Mouse (Mus musculus) forebrain, embryonic 12.5 days (tissue): Measurements from ENCODE around the gene Papln. TPM values are rescaled to one million over a fixed set of nuclear protein-coding genes. Genes with fewer than 3 reads are reported as not detected.

Experiments used
- ATAC-seq: fragments of 200-750 bp; cut with Nextera tagmentation; 2 replicates; pipeline ENCODE4 v1.8.0; 2017; ENCODE audit warnings: moderate TSS enrichment; ENCODE audit not compliant: low FRiP score
- H3K27ac ChIP-seq: fragments of 300-500 bp; sonication (generic); 2 replicates; pipeline ENCODE4 v1.5.1; 2016; ENCODE audit warnings: mild to moderate bottlenecking
- H3K27me3 ChIP-seq: fragments of 300-500 bp; sonication (generic); 2 replicates; pipeline ENCODE4 v1.6.1; 2016; ENCODE audit warnings: mild to moderate bottlenecking
- H3K36me3 ChIP-seq: fragments of 300-500 bp; sonication (generic); replicated peaks from 2 replicates; pipeline ENCODE4 v1.6.1; 2016; ENCODE audit warnings: mild to moderate bottlenecking
- H3K4me1 ChIP-seq: fragments of 300-500 bp; sonication (generic); 2 replicates; pipeline ENCODE4 v1.6.1; 2016
- H3K4me2 ChIP-seq: fragments of 300-500 bp; sonication (generic); 2 replicates; pipeline ENCODE4 v1.6.1; 2016; ENCODE audit warnings: mild to moderate bottlenecking, moderate library complexity
- H3K4me3 ChIP-seq: fragments of 300-500 bp; sonication (generic); replicated peaks from 2 replicates; pipeline ENCODE4 v1.5.1; 2016; ENCODE audit warnings: mild to moderate bottlenecking
- H3K9ac ChIP-seq: fragments of 300-500 bp; sonication (generic); 2 replicates; pipeline ENCODE4 v1.6.1; 2016; ENCODE audit warnings: mild to moderate bottlenecking
- H3K9me3 ChIP-seq: fragments of 300-500 bp; sonication (generic); 2 replicates; pipeline ENCODE4 v1.6.1; 2016
- WGBS: fragments of 180-500 bp; shearing (Covaris S2); methylation state at CpG from one replicate; pipeline ENCODE4 v1.1.7; 2016; 5-methylcytosine and 5-hydroxymethylcytosine counted together
- polyA plus RNA-seq: library from polyadenylated mRNA; unstranded; fragments of >200 nt; fragmentation: Nextera tagmentation; extraction: Ambion mirVana; gene quantifications from 2 replicates; pipeline ENCODE4 v1.2.1, GENCODE M21; 2016

Papln gene
- 0.12 and 0.23 TPM in 2 replicates for polyA plus RNA-seq

DNA sequence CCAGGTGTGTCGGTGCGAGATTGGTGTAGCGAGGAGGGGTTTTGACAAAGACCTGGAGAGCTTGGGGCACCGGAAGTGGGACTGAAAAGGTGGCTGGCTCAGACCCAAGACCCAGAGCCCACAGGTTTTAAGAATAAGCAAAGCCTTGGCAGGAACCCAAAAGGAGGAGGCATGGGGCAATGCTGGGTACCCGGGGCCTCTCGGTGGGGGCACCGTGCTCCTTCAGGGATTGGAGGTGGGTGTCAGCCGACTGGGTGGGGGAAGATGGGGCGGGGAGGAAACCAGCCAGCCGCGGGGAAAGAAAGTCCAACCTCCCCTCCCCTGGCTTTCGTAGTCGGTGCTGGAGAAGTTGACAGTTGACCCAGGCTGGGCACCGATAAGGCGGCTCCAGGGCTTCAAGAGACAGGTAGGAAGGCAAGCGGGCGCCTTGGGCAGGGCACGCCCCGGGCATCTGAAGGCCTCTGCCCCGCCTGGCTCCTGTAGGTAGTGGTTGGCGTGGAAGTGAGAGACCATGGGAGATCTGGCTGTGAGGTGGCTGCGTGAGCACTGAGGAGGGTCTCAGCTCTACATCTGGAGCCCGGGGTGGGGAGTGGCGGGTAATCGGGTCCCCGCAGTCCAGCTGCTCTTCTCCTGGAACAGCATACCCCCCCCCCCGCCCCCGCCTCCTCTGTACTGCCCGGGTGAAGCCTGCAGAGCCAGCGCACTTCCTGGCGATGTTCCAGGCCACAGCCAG lies at the start of gene Papln:
Papln (plus strand) TSS at position 324 of the 733 bp plus-strand sequence.
- H3K4me3 ChIP-seq: peak within 1 kb of the TSS; percentile 25
- peak within 1 kb of the TSS; percentile 36; the same call in 1 of the 2 replicates for H3K9ac ChIP-seq
- no peak within 1 kb of the TSS for H3K27ac ChIP-seq
- ATAC-seq: peak; percentile 30; the same call in 1 of the 2 replicates
- peak within 1 kb of the TSS; percentile 56 for H3K4me2 ChIP-seq
- H3K27me3 ChIP-seq: peaks cover 17% of the 10 kb centered on the region
- WGBS: 17% methylated on average over 29 of the region's 31 CpGs
- H3K4me1 ChIP-seq: peaks cover 13% of the 10 kb centered on the region
- H3K9me3 ChIP-seq: no peaks in the 10 kb centered on the region
- H3K36me3 ChIP-seq: no peaks in the 10 kb centered on the region

DNA sequence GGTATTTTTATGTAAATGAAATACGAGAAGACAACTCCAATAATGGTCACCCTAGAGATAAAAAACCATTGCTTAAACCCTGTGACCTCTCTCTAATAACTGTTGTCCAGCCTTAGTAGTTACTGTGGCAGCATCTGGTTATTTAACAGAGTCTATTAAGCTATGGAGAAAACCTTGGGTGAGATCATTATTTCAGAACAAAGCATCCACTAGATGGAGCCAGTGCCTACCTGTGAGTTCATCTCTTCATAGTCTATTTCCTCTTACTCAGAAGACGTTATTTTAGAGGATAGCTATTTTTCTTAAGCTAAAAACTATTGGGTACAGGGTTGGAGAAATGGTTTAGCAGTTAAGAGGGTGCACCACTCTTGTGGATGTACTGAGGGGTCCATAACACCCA lies 49.7 kb upstream of the Papln start:
- no peak for ATAC-seq
- H3K4me2 ChIP-seq: no peak overlapping the region
- no peaks in the 10 kb centered on the region for H3K27me3 ChIP-seq
- H3K36me3 ChIP-seq: peaks cover 63% of the 10 kb centered on the region
- H3K4me1 ChIP-seq: no peaks in the 10 kb centered on the region
- no peak overlapping the region for H3K27ac ChIP-seq
- no peak overlapping the region for H3K9ac ChIP-seq
- 60% methylated on average over 2 of the region's 2 CpGs for WGBS
- no peaks in the 10 kb centered on the region for H3K9me3 ChIP-seq
- no peak overlapping the region for H3K4me3 ChIP-seq

DNA sequence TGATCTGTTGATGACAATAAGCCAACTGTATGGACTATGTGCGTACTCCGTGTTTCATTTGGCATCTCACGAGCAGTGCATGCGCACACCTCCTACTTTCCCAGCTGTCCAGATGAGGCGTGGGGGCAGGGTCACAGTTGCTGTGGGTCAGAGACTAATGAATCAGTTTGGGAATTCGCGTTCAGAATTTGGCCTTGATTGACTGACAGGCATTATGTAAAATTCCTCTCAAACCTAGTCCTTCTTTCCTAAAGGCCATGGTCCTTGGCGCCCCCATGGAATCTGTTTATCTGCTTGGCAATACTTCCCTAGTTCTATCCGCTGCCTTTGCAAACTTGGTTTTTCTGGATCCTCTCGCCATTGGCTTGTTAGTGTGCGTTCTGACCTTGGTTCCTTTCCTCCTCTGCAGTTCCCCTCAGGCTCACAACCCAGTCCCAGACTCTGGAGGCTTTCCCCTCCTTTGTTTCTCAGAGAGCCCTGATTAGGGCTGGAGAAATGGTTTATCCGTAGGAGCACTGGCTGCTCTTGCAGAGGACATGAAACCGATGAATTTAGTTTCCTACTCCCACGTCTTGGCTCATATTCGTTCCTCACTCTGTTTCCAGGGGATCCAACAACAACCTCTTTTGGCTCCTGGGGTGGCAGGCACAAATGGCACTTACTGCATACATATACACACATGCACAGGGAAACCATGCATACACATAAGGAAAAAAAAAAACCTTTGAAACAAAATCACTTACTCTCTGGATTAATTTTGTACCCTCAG lies 46.8 kb upstream of the Papln start:
- WGBS: 89% methylated on average over 15 of the region's 15 CpGs
- H3K4me2 ChIP-seq: no peak overlapping the region
- no peak overlapping the region for H3K27ac ChIP-seq
- no peak for ATAC-seq
- no peaks in the 10 kb centered on the region for H3K4me1 ChIP-seq
- peaks cover 76% of the 10 kb centered on the region for H3K36me3 ChIP-seq
- no peak overlapping the region for H3K9ac ChIP-seq
- H3K4me3 ChIP-seq: no peak overlapping the region
- H3K27me3 ChIP-seq: no peaks in the 10 kb centered on the region
- H3K9me3 ChIP-seq: no peaks in the 10 kb centered on the region

DNA sequence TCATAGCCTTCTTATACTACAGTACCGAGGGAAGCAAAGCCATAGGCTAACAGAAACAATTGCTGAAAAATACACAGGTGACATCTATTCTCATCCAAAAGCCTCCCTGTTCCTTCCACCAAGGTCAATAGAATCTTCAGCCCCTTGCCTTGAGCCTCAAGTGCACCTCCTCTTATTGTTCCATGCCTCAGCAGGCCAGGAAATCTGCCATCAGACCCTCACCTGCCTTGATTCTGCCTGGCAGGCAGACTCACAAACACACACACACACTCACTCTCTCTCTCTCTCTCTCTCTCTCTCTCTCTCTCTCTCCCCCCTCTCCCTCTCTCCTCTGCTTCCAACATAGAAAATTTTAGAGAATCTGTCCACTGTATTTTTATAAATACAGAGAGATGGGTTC lies 44.0 kb upstream of the Papln start:
- Histone ChIP-seq H3K4me1 (no peaks in the 10 kb centered on the region), H3K9ac (no peak overlapping the region), H3K36me3 (peaks cover 73% of the 10 kb centered on the region), H3K4me3 (no peak overlapping the region), H3K4me2 (no peak overlapping the region), H3K9me3 (no peaks in the 10 kb centered on the region), H3K27me3 (no peaks in the 10 kb centered on the region), H3K27ac (no peak overlapping the region)
- WGBS: 90% methylated on average over 1 of the region's 1 CpGs
- ATAC-seq: no peak

DNA sequence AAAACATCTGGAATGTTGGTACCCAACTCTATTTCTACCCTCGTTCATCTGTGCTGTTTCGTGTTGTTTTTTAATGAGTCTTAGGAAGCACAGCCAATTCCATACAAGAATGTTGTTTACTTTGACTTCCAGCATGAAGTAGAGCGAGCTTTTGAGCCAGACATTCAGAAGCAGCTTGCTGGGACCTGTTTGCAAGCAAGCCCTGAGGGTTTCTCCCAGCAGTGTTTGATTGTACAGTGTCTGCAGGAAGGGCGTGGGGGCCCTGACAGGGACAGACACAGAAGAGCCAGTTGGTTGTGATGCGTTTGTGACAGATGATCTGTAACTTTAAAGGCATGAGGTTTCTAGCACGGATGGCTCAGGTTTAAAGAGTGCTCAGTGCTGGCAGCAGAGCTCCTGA lies 42.2 kb upstream of the Papln start:
- Histone ChIP-seq H3K4me2 (no peak overlapping the region), H3K4me1 (no peaks in the 10 kb centered on the region), H3K27me3 (no peaks in the 10 kb centered on the region), H3K36me3 (peaks cover 73% of the 10 kb centered on the region), H3K9me3 (no peaks in the 10 kb centered on the region), H3K4me3 (no peak overlapping the region), H3K9ac (no peak overlapping the region), H3K27ac (no peak overlapping the region)
- ATAC-seq: no peak
- 90% methylated on average over 6 of the region's 6 CpGs for WGBS

GRCm38 (mm10) chr12:83723037-83723436 lies 40.4 kb upstream of the Papln start:
- ATAC-seq: no peak
- Histone ChIP-seq H3K27ac (no peak overlapping the region), H3K4me1 (no peaks in the 10 kb centered on the region), H3K4me2 (no peak overlapping the region), H3K27me3 (no peaks in the 10 kb centered on the region), H3K9ac (no peak overlapping the region), H3K9me3 (no peaks in the 10 kb centered on the region), H3K4me3 (no peak overlapping the region), H3K36me3 (peaks cover 66% of the 10 kb centered on the region)
- 87% methylated on average over 3 of the region's 3 CpGs for WGBS

DNA sequence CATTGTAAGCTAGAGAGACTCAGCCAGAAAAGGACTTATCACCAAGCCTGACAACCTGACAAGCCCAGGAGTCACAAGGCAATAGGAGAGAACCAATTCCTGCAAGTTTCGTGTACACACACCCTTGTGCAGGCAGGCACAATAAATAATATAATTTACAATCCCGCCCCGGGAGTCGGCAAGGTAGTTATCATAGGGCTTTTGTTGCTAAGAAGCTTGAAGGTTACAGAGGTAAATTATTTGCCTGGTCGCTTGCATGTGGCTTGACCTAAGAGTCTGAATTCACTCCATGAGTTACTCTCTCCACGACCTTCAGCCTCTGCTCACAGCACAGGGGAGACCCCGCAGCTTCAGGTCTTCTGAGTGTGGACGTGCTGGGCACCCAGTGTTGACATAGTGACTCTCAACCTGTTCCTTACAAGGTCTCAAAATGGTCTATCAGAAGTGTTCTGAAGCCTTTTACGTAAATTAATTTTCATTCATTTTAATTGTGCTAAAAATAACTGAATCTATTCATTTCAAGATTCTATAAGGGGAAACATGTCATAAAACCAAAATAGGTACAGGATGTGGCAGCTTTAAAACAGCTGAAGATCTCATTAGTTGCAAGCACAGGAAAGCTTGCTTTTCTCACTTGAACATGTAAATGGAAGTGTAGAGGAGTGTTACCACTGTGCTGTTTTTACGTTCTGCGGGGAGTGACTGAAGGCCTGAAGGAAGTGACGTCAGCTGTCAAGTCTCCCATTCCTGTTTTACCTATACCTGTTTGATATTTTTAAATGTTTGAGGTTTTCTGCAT lies 36.7 kb upstream of the Papln start:
- Histone ChIP-seq H3K4me1 (no peaks in the 10 kb centered on the region), H3K27me3 (no peaks in the 10 kb centered on the region), H3K9me3 (no peaks in the 10 kb centered on the region), H3K36me3 (peaks cover 84% of the 10 kb centered on the region), H3K9ac (no peak overlapping the region), H3K4me2 (no peak overlapping the region), H3K4me3 (no peak overlapping the region), H3K27ac (no peak overlapping the region)
- ATAC-seq: no peak
- WGBS: 91% methylated on average over 12 of the region's 12 CpGs

DNA sequence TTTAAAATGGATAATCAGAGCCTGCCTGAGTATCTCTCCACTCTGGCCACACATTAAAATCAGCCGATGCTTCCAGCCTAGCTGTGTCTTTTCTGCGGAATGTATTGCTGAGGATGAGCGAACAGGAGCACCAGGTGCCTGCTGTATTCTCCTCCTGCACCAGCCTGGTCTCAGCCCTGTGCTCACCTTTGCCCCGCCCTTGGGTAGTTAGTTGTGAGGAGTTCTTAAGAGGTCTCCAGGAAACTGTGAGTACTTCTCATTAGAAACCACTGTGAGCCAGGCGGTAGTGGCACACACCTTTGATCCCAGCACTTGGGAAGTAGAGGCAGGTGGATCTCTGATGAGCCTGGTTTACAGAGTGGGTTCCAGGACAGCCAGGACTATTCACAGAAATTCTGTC lies 31.2 kb upstream of the Papln start:
- no peak overlapping the region for H3K9ac ChIP-seq
- no peak overlapping the region for H3K4me3 ChIP-seq
- ATAC-seq: no peak
- no peak overlapping the region for H3K4me2 ChIP-seq
- H3K9me3 ChIP-seq: no peaks in the 10 kb centered on the region
- no peak overlapping the region for H3K27ac ChIP-seq
- WGBS: 97% methylated on average over 5 of the region's 5 CpGs
- H3K27me3 ChIP-seq: no peaks in the 10 kb centered on the region
- H3K4me1 ChIP-seq: no peaks in the 10 kb centered on the region
- H3K36me3 ChIP-seq: peaks cover 91% of the 10 kb centered on the region

DNA sequence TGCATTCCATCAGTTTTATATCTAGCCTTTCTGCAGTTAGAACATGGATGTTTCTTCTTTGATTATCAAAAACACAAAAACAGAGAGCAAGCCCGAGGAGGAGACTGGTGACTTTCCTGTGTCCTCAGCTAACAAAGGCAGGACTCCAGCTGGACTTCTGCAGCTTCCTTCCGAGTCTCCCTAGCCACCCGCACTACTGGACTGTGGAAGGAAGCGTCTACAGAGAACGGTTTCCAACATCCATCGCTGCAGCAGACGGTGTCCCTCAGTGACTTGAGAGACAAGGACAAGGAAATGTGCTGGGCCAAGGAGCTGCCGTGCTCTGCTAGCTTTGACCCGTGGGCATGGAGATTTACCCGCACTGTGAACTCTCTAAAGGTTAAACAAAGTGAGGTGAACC lies 29.4 kb upstream of the Papln start:
- WGBS: 95% methylated on average over 10 of the region's 10 CpGs
- H3K4me3 ChIP-seq: no peak overlapping the region
- H3K36me3 ChIP-seq: peaks cover 78% of the 10 kb centered on the region
- no peaks in the 10 kb centered on the region for H3K27me3 ChIP-seq
- no peak overlapping the region for H3K4me2 ChIP-seq
- H3K9me3 ChIP-seq: no peaks in the 10 kb centered on the region
- H3K27ac ChIP-seq: no peak overlapping the region
- H3K4me1 ChIP-seq: no peaks in the 10 kb centered on the region
- no peak overlapping the region for H3K9ac ChIP-seq
- no peak for ATAC-seq

- H3K9me3 ChIP-seq: no peaks in the 10 kb centered on the region
- ATAC-seq: no peak
- no peak overlapping the region for H3K4me2 ChIP-seq
- H3K4me3 ChIP-seq: no peak overlapping the region
- 90% methylated on average over 8 of the region's 8 CpGs for WGBS
- H3K27ac ChIP-seq: no peak overlapping the region
- no peak overlapping the region for H3K9ac ChIP-seq
- peaks cover 56% of the 10 kb centered on the region for H3K36me3 ChIP-seq
- no peaks in the 10 kb centered on the region for H3K27me3 ChIP-seq
- no peaks in the 10 kb centered on the region for H3K4me1 ChIP-seq
Observed at GRCm38 (mm10) chr12:83736236-83736635, 27.2 kb upstream of the Papln start.

DNA sequence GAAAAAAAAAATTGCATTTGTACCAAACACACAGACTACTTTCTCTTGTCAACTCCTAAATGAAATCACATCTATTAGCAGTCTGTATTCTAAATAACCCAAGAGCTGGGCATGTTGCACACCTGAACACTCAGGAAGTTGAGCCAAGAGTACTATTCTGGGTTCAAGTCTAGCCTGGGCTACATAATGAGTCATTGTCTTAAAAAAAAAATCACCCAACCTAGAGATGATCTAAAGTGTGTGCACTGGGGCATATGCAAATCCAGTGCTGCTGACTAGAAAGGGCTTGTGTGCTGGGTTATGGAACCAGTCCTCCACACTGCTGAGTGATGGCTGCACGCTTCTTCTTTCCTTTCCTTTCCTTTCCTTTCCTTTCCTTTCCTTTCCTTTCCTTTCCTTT lies 24.8 kb upstream of the Papln start:
- Histone ChIP-seq H3K9me3 (no peaks in the 10 kb centered on the region), H3K4me2 (no peak overlapping the region), H3K27ac (no peak overlapping the region), H3K4me3 (no peak overlapping the region), H3K36me3 (peaks cover 34% of the 10 kb centered on the region), H3K4me1 (no peaks in the 10 kb centered on the region), H3K9ac (no peak overlapping the region), H3K27me3 (no peaks in the 10 kb centered on the region)
- WGBS: 80% methylated on average over 1 of the region's 1 CpGs
- ATAC-seq: no peak

DNA sequence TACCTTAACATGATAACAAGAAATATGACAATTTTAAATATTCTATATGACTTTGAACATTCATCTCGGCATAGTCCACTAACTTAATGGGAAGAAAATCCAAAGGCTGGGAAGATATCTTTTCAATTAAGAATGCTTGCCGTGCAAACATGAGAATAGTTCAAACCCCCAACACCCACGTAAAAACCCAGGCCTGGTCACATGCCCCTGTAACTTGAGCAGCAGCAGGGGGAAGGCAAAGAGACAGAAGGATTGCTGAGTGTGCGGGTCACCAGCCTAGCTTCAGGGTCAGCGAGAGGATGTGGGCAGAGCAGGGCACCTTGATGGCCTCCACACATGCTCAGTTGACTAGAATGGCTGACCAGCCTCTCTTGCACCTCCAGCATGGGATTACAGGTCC lies 21.7 kb upstream of the Papln start:
- H3K9ac ChIP-seq: no peak overlapping the region
- H3K4me2 ChIP-seq: no peak overlapping the region

More for the DNA sequence above, 21.7 kb upstream of the Papln start:
- Histone ChIP-seq H3K9me3 (no peaks in the 10 kb centered on the region), H3K36me3 (peaks cover 3% of the 10 kb centered on the region; the same call in 1 of the 2 replicates), H3K4me1 (peaks cover 7% of the 10 kb centered on the region; the same call in 1 of the 2 replicates), H3K27me3 (no peaks in the 10 kb centered on the region), H3K4me3 (no peak overlapping the region), H3K27ac (no peak overlapping the region)
- 82% methylated on average over 5 of the region's 5 CpGs for WGBS
- ATAC-seq: no peak
